Mouse (Mus musculus) intestine, embryonic 14.5 days (tissue): ENCODE data around the gene Nectin3. TPM values are rescaled to one million over a fixed set of nuclear protein-coding genes. Genes with fewer than 3 reads are reported as not detected.
"Not testable (repeated sequence)": the region's sequence is repeated elsewhere in the genome, so short reads cannot be mapped to it uniquely, and the experiment has no call there.

ENCODE experiments used
- ATAC-seq: fragments of 200-750 bp; cut with Nextera tagmentation; replicated peaks from 2 replicates; pipeline ENCODE4 v1.8.0; 2017; ENCODE audit warnings: low read depth, moderate number of reproducible peaks, moderate TSS enrichment, moderate library complexity; ENCODE audit not compliant: low FRiP score, low TSS enrichment
- DNase-seq: peaks from one replicate; pipeline ENCODE4 v3.0.0-alpha.2; 2018; ENCODE audit warnings: low spot score
- H3K27ac ChIP-seq: fragments of 300-500 bp; sonication (generic); 2 replicates; pipeline ENCODE4 v1.5.1; 2014; ENCODE audit warnings: low read depth, mild to moderate bottlenecking, control low read depth
- H3K27me3 ChIP-seq: fragments of 300-500 bp; sonication (generic); replicated peaks from 2 replicates; pipeline ENCODE4 v1.6.1; 2014; ENCODE audit warnings: low read length, control low read depth; ENCODE audit not compliant: control insufficient read depth, insufficient read depth
- H3K36me3 ChIP-seq: fragments of 300-500 bp; sonication (generic); 2 replicates; pipeline ENCODE4 v1.6.1; 2014; ENCODE audit warnings: low read length, control low read depth; ENCODE audit not compliant: control insufficient read depth, insufficient read depth
- H3K4me1 ChIP-seq: fragments of 300-500 bp; sonication (generic); replicated peaks from 2 replicates; pipeline ENCODE4 v1.6.1; 2014; ENCODE audit warnings: low read length, control low read depth, mixed read lengths; ENCODE audit not compliant: control insufficient read depth, insufficient read depth
- H3K4me2 ChIP-seq: fragments of 300-500 bp; sonication (generic); 2 replicates; pipeline ENCODE4 v1.6.1; 2014; ENCODE audit warnings: low read length
- H3K4me3 ChIP-seq: fragments of 300-500 bp; sonication (generic); 2 replicates; pipeline ENCODE4 v1.5.1; 2014; ENCODE audit warnings: low read depth, low read length, control low read depth, mixed read lengths
- H3K9ac ChIP-seq: fragments of 300-500 bp; sonication (generic); 2 replicates; pipeline ENCODE4 v1.6.1; 2014; ENCODE audit warnings: mild to moderate bottlenecking, low read length
- H3K9me3 ChIP-seq: fragments of 300-500 bp; sonication (generic); 2 replicates; pipeline ENCODE4 v1.6.1; 2016; ENCODE audit warnings: low read length, control low read depth; ENCODE audit not compliant: control insufficient read depth
- WGBS: fragments of 180-500 bp; shearing (Covaris S2); extraction: QIAGEN DNeasy Blood & Tissue Kit; methylation state at CpG from one replicate; pipeline ENCODE4 v1.1.7; 2014; 5-methylcytosine and 5-hydroxymethylcytosine counted together
- polyA plus RNA-seq: library from polyadenylated mRNA; unstranded; fragments of >200 nt; fragmentation: Nextera tagmentation; extraction: Ambion mirVana; gene quantifications from 2 replicates; pipeline ENCODE4 v1.2.1, GENCODE M21; 2014

Gene Nectin3
- polyA plus RNA-seq, 1 experiment from 2014 or later = 47.1 TPM

GRCm38 (mm10) chr16:46357658-46358057, 140.7 kb downstream of the Nectin3 start:
- WGBS = 52% methylated on average over 2 of the region's 2 CpGs
- not testable (repeated sequence) for H3K36me3 ChIP-seq, ATAC-seq

GRCm38 (mm10) chr16:46356663-46357062, 141.7 kb downstream of the Nectin3 start:
- Histone ChIP-seq H3K9me3 (no peaks in the 10 kb centered on the region), H3K4me1 (no peaks in the 10 kb centered on the region), H3K27me3 (no peaks in the 10 kb centered on the region), H3K27ac (no peak overlapping the region), H3K4me3 (no peak overlapping the region), H3K9ac (no peak overlapping the region), H3K36me3 (no peaks in the 10 kb centered on the region), H3K4me2 (no peak overlapping the region)
- 69% methylated on average over 3 of the region's 3 CpGs for WGBS
- ATAC-seq (no peak), DNase-seq (no peak)

More at GRCm38 (mm10) chr16:46357658-46358057, 140.7 kb downstream of the Nectin3 start:
- not testable (repeated sequence) for H3K9ac ChIP-seq, H3K4me3 ChIP-seq, DNase-seq, H3K27ac ChIP-seq, H3K4me2 ChIP-seq, H3K27me3 ChIP-seq, H3K9me3 ChIP-seq, H3K4me1 ChIP-seq
